Mouse (Mus musculus) MEL (cell line): ENCODE results near the gene Pde10a.

Experiments used
- BHLHE40 ChIP-seq: IDR thresholded peaks from 2 replicates; pipeline ENCODE4 v1.6.1; 2012; ENCODE audit warnings: low read depth, mild to moderate bottlenecking, inconsistent platforms, low read length, improper control_type of control experiment, borderline replicate concordance
- CHD1 ChIP-seq: IDR thresholded peaks from 2 replicates; pipeline ENCODE4 v1.6.1; 2012; ENCODE audit warnings: low read depth, mild to moderate bottlenecking, inconsistent platforms, low read length, improper control_type of control experiment
- CTCF ChIP-seq, 3 experiments: IDR thresholded peaks in 2 of 3; conservative IDR thresholded peaks in 1 of 3; 2 replicates each; pipeline ENCODE4 v1.5.1; 2011 to 2012; ENCODE audit warnings: low read length in 3 of 3, low read depth in 2 of 3, mild to moderate bottlenecking in 2 of 3, improper control_type of control experiment in 1 of 3, inconsistent platforms in 1 of 3, mixed read lengths in 1 of 3, moderate library complexity in 1 of 3; ENCODE audit not compliant: control insufficient read depth in 1 of 3, insufficient read depth in 1 of 3, poor library complexity in 1 of 3, severe bottlenecking in 1 of 3
- EP300 ChIP-seq, 2 experiments: IDR thresholded peaks; 2 replicates each; pipeline ENCODE4 v1.6.1; 2011; ENCODE audit warnings: improper control_type of control experiment in 2 of 2, low read length in 2 of 2, low read depth in 1 of 2, mild to moderate bottlenecking in 1 of 2
- GATA1 ChIP-seq: IDR thresholded peaks from 2 replicates; pipeline ENCODE4 v1.6.1; 2011; ENCODE audit warnings: low read depth, low read length, improper control_type of control experiment
- KAT2A ChIP-seq: conservative IDR thresholded peaks from 2 replicates; pipeline ENCODE4 v1.6.1; 2012; ENCODE audit warnings: low read depth, low read length, improper control_type of control experiment, inconsistent platforms
- MEF2A ChIP-seq: IDR thresholded peaks from 2 replicates; pipeline ENCODE4 v1.6.1; 2014; ENCODE audit warnings: low read depth, mild to moderate bottlenecking, inconsistent platforms, low read length, improper control_type of control experiment; ENCODE audit not compliant: poor library complexity, insufficient replicate concordance, severe bottlenecking; ENCODE audit errors: extremely low read depth
- POLR2A ChIP-seq, 2 experiments: IDR thresholded peaks; 2 replicates each; pipeline ENCODE4 v1.6.1; 2011 to 2012; ENCODE audit warnings: low read length in 2 of 2, mild to moderate bottlenecking in 2 of 2, control low read depth in 1 of 2, improper control_type of control experiment in 1 of 2, low read depth in 1 of 2, moderate library complexity in 1 of 2; ENCODE audit not compliant: control insufficient read depth in 1 of 2, insufficient read depth in 1 of 2, poor library complexity in 1 of 2
- SIN3A ChIP-seq: IDR thresholded peaks from 2 replicates; pipeline ENCODE4 v1.6.1; 2012; ENCODE audit warnings: low read length, improper control_type of control experiment, inconsistent platforms
- TAL1 ChIP-seq: IDR thresholded peaks from 2 replicates; pipeline ENCODE4 v1.6.1; 2012; ENCODE audit warnings: mild to moderate bottlenecking, inconsistent platforms, low read length, moderate library complexity, mixed read lengths
- TCF12 ChIP-seq: IDR thresholded peaks from 2 replicates; pipeline ENCODE4 v1.6.1; 2014; ENCODE audit warnings: low read depth, mild to moderate bottlenecking, inconsistent platforms, low read length, improper control_type of control experiment, moderate library complexity
- USF2 ChIP-seq, 2 experiments: IDR thresholded peaks; 2 replicates each; pipeline ENCODE4 v1.6.1; 2011 to 2012; ENCODE audit warnings: improper control_type of control experiment in 2 of 2, low read length in 2 of 2, borderline replicate concordance in 1 of 2, inconsistent platforms in 1 of 2, low read depth in 1 of 2, mild to moderate bottlenecking in 1 of 2; ENCODE audit not compliant: insufficient read depth in 1 of 2

GRCm38 (mm10) chr17:8960386-8960785 is 435.2 kb downstream of the Pde10a start:
- TF ChIP-seq CHD1 = no peak
- no peak for TF ChIP-seq TCF12
- no peak for TF ChIP-seq CTCF (IDR thresholded peaks at IDR 0.05 in 2 of 3, conservative IDR thresholded peaks at IDR 0.05 in 1 of 3; ENCODE audit: control insufficient read depth in 1 of 3, insufficient read depth in 1 of 3, low read depth in 2 of 3, low read length in 3 of 3, poor library complexity in 1 of 3, severe bottlenecking in 1 of 3)
- no peak for TF ChIP-seq EP300 (IDR thresholded peaks at IDR 0.05; ENCODE audit: low read depth in 1 of 2, low read length in 2 of 2)
- no peak for TF ChIP-seq KAT2A
- no peak for TF ChIP-seq TAL1
- no peak for TF ChIP-seq BHLHE40
- TF ChIP-seq GATA1 = no peak
- TF ChIP-seq POLR2A (IDR thresholded peaks at IDR 0.05; ENCODE audit: control insufficient read depth in 1 of 2, insufficient read depth in 1 of 2, low read depth in 1 of 2, low read length in 2 of 2, poor library complexity in 1 of 2) = no peak
- TF ChIP-seq SIN3A = no peak
- TF ChIP-seq MEF2A = no peak
- TF ChIP-seq USF2 (IDR thresholded peaks at IDR 0.05; ENCODE audit: borderline replicate concordance in 1 of 2, insufficient read depth in 1 of 2, low read depth in 1 of 2, low read length in 2 of 2) = no peak
